Mouse (Mus musculus): Measurements from ENCODE around the gene Klhl32. TPM values are rescaled to one million over a fixed set of nuclear protein-coding genes. Genes with fewer than 3 reads are reported as not detected.

The Klhl32 gene
- total RNA-seq (2023), result not detected

DNA sequence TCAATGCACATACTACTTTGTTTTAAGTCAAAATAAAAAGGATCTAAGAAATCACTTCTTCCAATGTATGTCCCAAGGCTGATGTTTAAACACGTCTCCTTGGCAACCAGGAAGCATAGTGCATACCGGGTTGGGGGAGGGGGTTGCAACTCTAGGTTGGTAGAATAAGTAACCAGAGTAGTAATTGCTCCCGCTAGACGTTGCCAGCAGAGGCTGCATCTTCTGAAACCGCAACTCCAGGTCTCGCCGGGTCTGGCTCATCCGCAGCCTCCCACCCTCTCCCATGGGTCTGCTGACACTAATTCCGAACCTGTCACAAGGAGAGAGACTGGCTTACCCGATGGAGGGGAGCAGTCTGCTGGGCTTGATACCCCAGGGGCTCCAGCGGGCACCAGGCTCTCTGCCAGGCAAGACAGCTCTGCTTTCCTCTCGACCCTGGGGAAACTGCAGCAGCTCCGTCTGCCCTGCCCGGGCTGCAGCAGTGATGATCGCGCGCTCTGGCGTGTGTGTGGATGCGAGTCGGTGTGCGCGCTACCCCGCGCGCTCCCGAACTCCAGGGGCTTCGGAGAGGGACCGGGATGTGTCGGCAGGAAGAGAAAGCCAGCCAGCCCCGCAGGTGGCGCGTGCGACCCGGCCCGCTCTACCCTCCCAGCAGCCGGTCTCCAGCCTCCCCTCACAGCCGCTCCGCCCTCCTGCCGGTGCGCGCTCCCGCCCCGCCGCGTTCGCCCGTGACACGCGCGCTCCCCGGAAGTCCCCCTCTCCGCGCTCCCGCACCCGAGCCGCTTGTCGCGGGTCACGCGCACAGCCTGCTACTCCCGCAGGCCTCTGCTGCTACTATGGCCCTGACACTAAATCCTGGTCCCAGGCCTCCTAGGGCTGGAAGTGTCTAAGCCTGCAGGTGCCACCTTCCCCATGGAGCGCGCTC lies at the start of gene Klhl32:
Gene Klhl32 (minus strand): TSS at position 724 of the 925 bp plus-strand sequence.

GRCm38 (mm10) chr4:24897851-24898515 lies 47.1 kb upstream of the Klhl32 start, which contains the start of gene Ndufaf4:
TSS of gene Ndufaf4 (plus strand) at chr4:24898083.

Other genes starting within 250 kb of the Klhl32 start
- gene Ndufaf4, start 47.0 kb upstream of the Klhl32 start, total RNA-seq (2023), result 1 to 10 TPM; 4.6 to 5.1 TPM
- gene Gpr63, start 115.3 kb upstream of the Klhl32 start, total RNA-seq (2023), result not detected

Data from neutrophil, adult 83 days (primary cell).